Mouse (Mus musculus) R1 (cell line): Measurements from ENCODE around the gene Dstn.

Experiments
- DNase-seq: peaks from one replicate; pipeline ENCODE4 v3.0.0-alpha.2; 2018; ENCODE audit warnings: low read depth, low spot score

Gene Dstn

GRCm38 (mm10) chr2:143914760-143915599 is at the start of gene Dstn:
Gene Dstn, plus strand, starts transcription at chr2:143915320.
- peak; percentile 98 for DNase-seq

GRCm38 (mm10) chr2:143867326-143867725 is 47.8 kb upstream of the Dstn start:
- peak; percentile 72 for DNase-seq

- DNase-seq, result no peak
Observed at GRCm38 (mm10) chr2:143870936-143871688, 44.0 kb upstream of the Dstn start.

GRCm38 (mm10) chr2:143876026-143876425 is 39.1 kb upstream of the Dstn start:
- DNase-seq, result no peak

- DNase-seq, result no peak
Observed at GRCm38 (mm10) chr2:143876929-143877632, 38.0 kb upstream of the Dstn start.

GRCm38 (mm10) chr2:143879311-143879710 is 35.8 kb upstream of the Dstn start:
- no peak for DNase-seq

GRCm38 (mm10) chr2:143882002-143882401 is 33.1 kb upstream of the Dstn start:
- no peak for DNase-seq

GRCm38 (mm10) chr2:143882606-143883288 is 32.4 kb upstream of the Dstn start:
- no peak for DNase-seq

- no peak for DNase-seq
Observed at GRCm38 (mm10) chr2:143889131-143889859, 25.8 kb upstream of the Dstn start.

GRCm38 (mm10) chr2:143889860-143890433 is 25.2 kb upstream of the Dstn start:
- peak; percentile 91 for DNase-seq

- peak; percentile 40 for DNase-seq
Observed at GRCm38 (mm10) chr2:143891302-143892048, 23.6 kb upstream of the Dstn start.

- no peak for DNase-seq
Observed at GRCm38 (mm10) chr2:143899470-143900220, 15.5 kb upstream of the Dstn start.

GRCm38 (mm10) chr2:143900821-143901351 is 14.2 kb upstream of the Dstn start:
- no peak for DNase-seq

GRCm38 (mm10) chr2:143903376-143904045 is 11.6 kb upstream of the Dstn start:
- no peak for DNase-seq

- DNase-seq, result no peak
Observed at GRCm38 (mm10) chr2:143904896-143905295, 10.2 kb upstream of the Dstn start.

GRCm38 (mm10) chr2:143909230-143909629 is 5.9 kb upstream of the Dstn start:
- DNase-seq, result no peak

- DNase-seq, result no peak
Observed at GRCm38 (mm10) chr2:143912199-143912598, 2.9 kb upstream of the Dstn start.

- DNase-seq, result no peak
Observed at GRCm38 (mm10) chr2:143914221-143914620, 899 bp upstream of the Dstn start.
